7 mouse cellular contexts compared by ENCODE assay signal in genomic region chr1:182439546-182440222, GRCm38 (mm10). TPM values are rescaled to one million over a fixed set of nuclear protein-coding genes. Genes with fewer than 3 reads are reported as not detected.
DNase-seq lines count a peak whose midpoint lies in the region.

No protein-coding gene starts in this region.

- intact Hi-C loops in gastrocnemius, postnatal 36 days (cut with DNase I) = no loop called here

- DNase-seq in urinary bladder, adult 2 months (ENCODE audit: low spot score) = peak; percentile 36
- DNase-seq in urinary bladder, postnatal 10 days (ENCODE audit: low spot score) = no peak
- peak; percentile 64 to 76 for DNase-seq in gastrocnemius, postnatal 36 days
- peak; percentile 92 to 94 for DNase-seq in kidney, postnatal 36 days
- peak; percentile 59 to 75 for DNase-seq in right cerebral cortex, postnatal 10 days (ENCODE audit: low spot score in 2 of 2)
- DNase-seq in thymus, postnatal 36 days = no peak
- no peak for DNase-seq in left cerebral cortex, adult 11 months (ENCODE audit: low spot score)

RNA-seq across cellular contexts. Expression of gene Trp53bp2, which starts 30.7 kb away (rescaled TPM):
- 8.4 and 12.0 TPM in 2 replicates for polyA plus RNA-seq in urinary bladder, adult 2 months (2012; rRNA removed)
- 10 to 100 TPM in 1 of 2 experiments, 1 to 10 TPM in 1; 7.5 to 10.5 TPM for total RNA-seq in gastrocnemius, postnatal 36 days (2021)

Comparison
In these comparisons a context has a peak if more than half of its experiments do, and no peak if none do; other contexts are left out.
1. DNase-seq: peak in urinary bladder, adult 2 months (single experiment), gastrocnemius, postnatal 36 days (2 of 2), kidney, postnatal 36 days (2 of 2) and right cerebral cortex, postnatal 10 days (2 of 2); none in urinary bladder, postnatal 10 days (single experiment), thymus, postnatal 36 days (0 of 2) and left cerebral cortex, adult 11 months (single experiment).